Mouse (Mus musculus) MEL (cell line): ENCODE measurements around the gene Diras2.

ENCODE experiments used
- BHLHE40 ChIP-seq: IDR thresholded peaks from 2 replicates; pipeline ENCODE4 v1.6.1; 2012; ENCODE audit warnings: low read depth, mild to moderate bottlenecking, inconsistent platforms, low read length, improper control_type of control experiment, borderline replicate concordance
- CHD1 ChIP-seq: IDR thresholded peaks from 2 replicates; pipeline ENCODE4 v1.6.1; 2012; ENCODE audit warnings: low read depth, mild to moderate bottlenecking, inconsistent platforms, low read length, improper control_type of control experiment
- CHD2 ChIP-seq: IDR thresholded peaks from 2 replicates; pipeline ENCODE4 v1.6.1; 2011; ENCODE audit warnings: low read length, improper control_type of control experiment
- CTCF ChIP-seq, 3 experiments: IDR thresholded peaks in 2 of 3; conservative IDR thresholded peaks in 1 of 3; 2 replicates each; pipeline ENCODE4 v1.5.1; 2011 to 2012; ENCODE audit warnings: low read length in 3 of 3, low read depth in 2 of 3, mild to moderate bottlenecking in 2 of 3, improper control_type of control experiment in 1 of 3, inconsistent platforms in 1 of 3, mixed read lengths in 1 of 3, moderate library complexity in 1 of 3; ENCODE audit not compliant: control insufficient read depth in 1 of 3, insufficient read depth in 1 of 3, poor library complexity in 1 of 3, severe bottlenecking in 1 of 3
- EP300 ChIP-seq, 2 experiments: IDR thresholded peaks; 2 replicates each; pipeline ENCODE4 v1.6.1; 2011; ENCODE audit warnings: improper control_type of control experiment in 2 of 2, low read length in 2 of 2, low read depth in 1 of 2, mild to moderate bottlenecking in 1 of 2
- GABPA ChIP-seq: IDR thresholded peaks from 2 replicates; pipeline ENCODE4 v1.6.1; 2012; ENCODE audit warnings: low read depth, mild to moderate bottlenecking, inconsistent platforms, low read length, improper control_type of control experiment, moderate library complexity
- JUND ChIP-seq: IDR thresholded peaks from 2 replicates; pipeline ENCODE4 v1.6.1; 2011; ENCODE audit warnings: low read depth, mild to moderate bottlenecking, improper control_type of control experiment, low read length
- POLR2A ChIP-seq, 2 experiments: IDR thresholded peaks; 2 replicates each; pipeline ENCODE4 v1.6.1; 2011 to 2012; ENCODE audit warnings: low read length in 2 of 2, mild to moderate bottlenecking in 2 of 2, control low read depth in 1 of 2, improper control_type of control experiment in 1 of 2, low read depth in 1 of 2, moderate library complexity in 1 of 2; ENCODE audit not compliant: control insufficient read depth in 1 of 2, insufficient read depth in 1 of 2, poor library complexity in 1 of 2
- POLR2AphosphoS2 ChIP-seq: IDR thresholded peaks from 2 replicates; pipeline ENCODE4 v1.6.1; 2011; ENCODE audit warnings: low read length, improper control_type of control experiment
- UBTF ChIP-seq: IDR thresholded peaks from 2 replicates; pipeline ENCODE4 v1.6.1; 2012; ENCODE audit warnings: low read depth, mild to moderate bottlenecking, inconsistent platforms, low read length, improper control_type of control experiment, moderate library complexity, borderline replicate concordance; ENCODE audit not compliant: insufficient read depth
- ZC3H11A ChIP-seq: IDR thresholded peaks from 2 replicates; pipeline ENCODE4 v1.6.1; 2012; ENCODE audit warnings: low read depth, mild to moderate bottlenecking, inconsistent platforms, low read length, improper control_type of control experiment

DNA sequence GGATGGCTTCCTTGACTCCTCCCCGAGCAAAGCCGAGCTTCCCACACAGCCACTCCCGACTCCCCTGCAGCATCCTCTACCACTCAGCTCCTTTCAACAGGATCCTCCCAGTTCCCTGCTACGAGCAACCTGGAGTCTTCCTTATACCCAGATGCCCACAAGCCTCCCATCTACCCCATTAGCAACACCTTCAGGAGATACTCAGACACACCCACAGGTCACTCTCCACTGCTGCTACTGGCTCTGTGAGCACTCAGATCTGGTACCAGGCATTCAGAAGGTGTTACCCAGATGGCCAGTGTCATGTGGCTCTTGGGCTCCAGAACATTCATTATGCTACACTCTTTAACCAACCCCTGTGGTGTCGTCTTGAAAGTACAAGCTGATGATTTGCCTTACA, 11.7 kb downstream of the Diras2 start:
- no peak for TF ChIP-seq CTCF (IDR thresholded peaks at IDR 0.05 in 2 of 3, conservative IDR thresholded peaks at IDR 0.05 in 1 of 3; ENCODE audit: control insufficient read depth in 1 of 3, insufficient read depth in 1 of 3, low read depth in 2 of 3, low read length in 3 of 3, poor library complexity in 1 of 3, severe bottlenecking in 1 of 3)
- TF ChIP-seq JUND = no peak
- no peak for TF ChIP-seq EP300 (IDR thresholded peaks at IDR 0.05; ENCODE audit: low read depth in 1 of 2, low read length in 2 of 2)
- TF ChIP-seq GABPA = no peak
- TF ChIP-seq POLR2A (IDR thresholded peaks at IDR 0.05; ENCODE audit: control insufficient read depth in 1 of 2, insufficient read depth in 1 of 2, low read depth in 1 of 2, low read length in 2 of 2, poor library complexity in 1 of 2) = no peak
- TF ChIP-seq CHD1 = no peak
- no peak for TF ChIP-seq ZC3H11A
- TF ChIP-seq UBTF = no peak
- no peak for TF ChIP-seq BHLHE40
- no peak for TF ChIP-seq POLR2AphosphoS2
- TF ChIP-seq CHD2 = no peak
